Mouse (Mus musculus): ENCODE results near the gene Clec4b1. TPM values are rescaled to one million over a fixed set of nuclear protein-coding genes. Genes with fewer than 3 reads are reported as not detected.
"Not testable (repeated sequence)": the region's sequence is repeated elsewhere in the genome, so short reads cannot be mapped to it uniquely, and the experiment has no call there.

Clec4b1 gene
- total RNA-seq (2015; ENCODE audit: low replicate concordance) (4.8 TPM in 1 of 2 replicates, not detected in the other), total RNA-seq (2017; ENCODE audit: low replicate concordance) (3.5 and 11.5 TPM in 2 replicates)

DNA sequence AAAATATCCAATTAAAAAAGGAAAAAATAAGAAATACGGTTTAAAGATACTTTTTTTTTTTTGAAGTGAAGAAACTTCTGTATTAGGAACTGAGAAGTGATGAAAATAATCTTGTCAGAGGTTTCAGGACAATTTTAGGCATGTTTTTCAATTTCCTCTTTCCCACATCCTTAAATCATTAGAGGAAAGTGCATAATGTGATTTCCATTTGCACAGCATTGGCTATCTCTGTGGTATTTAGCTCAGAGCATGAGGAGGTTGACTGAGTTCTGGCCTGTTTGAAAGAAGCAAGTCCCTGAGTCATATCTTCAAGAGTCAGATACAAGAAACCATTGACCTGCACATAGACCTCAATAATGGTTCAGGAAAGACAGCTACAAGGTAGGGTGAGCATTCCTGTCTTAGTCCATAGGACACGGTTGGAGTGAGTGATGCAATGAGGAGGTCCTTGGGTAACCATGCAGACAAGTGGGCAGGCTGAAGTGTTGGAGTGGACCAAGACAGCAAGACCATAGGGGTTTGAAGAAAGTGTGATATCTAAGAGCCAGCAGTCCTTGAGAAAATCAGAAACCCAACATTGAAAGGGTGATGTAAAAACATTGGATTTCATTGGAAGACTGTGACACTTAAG is at the start of gene Clec4b1:
Gene Clec4b1, plus strand, starts transcription at position 221 of the 631 bp plus-strand sequence.
- no peak for ATAC-seq (replicated peaks; ENCODE audit: low FRiP score, poor library complexity, severe bottlenecking)

DNA sequence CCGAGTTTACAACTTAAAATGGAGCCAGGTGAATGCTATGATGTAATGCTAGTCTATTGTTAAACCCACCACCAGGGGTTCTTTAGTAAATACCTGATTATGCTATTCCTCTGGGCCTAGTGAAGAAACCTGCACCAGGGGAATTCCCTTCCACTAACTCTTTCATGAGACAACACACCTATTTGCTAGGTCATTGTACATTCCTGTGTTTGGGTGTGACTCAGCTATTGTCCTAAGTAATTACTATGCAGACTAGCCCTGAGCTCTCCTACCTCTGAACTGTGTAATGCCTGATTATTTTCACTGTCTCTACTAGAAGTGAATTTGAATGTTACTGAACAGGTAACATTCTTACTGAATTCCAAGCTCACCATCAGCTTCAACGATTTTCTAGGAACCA is 45.1 kb upstream of the Clec4b1 start:
- not testable (repeated sequence) for ATAC-seq (replicated peaks; ENCODE audit: low FRiP score, poor library complexity, severe bottlenecking)

DNA sequence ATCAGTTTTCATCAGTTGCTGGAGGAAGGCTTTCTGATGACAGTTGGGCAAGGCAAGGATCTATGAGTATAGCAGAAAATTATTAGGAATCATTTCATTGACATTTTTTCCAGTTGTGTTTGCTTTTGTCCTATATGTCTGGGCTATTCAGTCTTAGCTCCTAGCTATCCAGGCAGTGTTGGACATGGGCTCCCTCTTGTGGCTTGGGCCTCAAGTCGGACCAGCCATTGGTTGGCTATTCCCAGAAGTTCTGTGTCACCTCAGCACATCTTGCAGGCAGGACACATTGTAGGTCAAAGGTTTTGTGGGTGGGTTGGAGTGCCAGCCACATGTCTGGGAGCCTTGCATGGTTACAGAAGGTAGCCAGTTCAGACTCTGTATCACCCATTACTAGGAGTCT is 44.2 kb upstream of the Clec4b1 start:
- no peak for ATAC-seq (replicated peaks; ENCODE audit: low FRiP score, poor library complexity, severe bottlenecking)

DNA sequence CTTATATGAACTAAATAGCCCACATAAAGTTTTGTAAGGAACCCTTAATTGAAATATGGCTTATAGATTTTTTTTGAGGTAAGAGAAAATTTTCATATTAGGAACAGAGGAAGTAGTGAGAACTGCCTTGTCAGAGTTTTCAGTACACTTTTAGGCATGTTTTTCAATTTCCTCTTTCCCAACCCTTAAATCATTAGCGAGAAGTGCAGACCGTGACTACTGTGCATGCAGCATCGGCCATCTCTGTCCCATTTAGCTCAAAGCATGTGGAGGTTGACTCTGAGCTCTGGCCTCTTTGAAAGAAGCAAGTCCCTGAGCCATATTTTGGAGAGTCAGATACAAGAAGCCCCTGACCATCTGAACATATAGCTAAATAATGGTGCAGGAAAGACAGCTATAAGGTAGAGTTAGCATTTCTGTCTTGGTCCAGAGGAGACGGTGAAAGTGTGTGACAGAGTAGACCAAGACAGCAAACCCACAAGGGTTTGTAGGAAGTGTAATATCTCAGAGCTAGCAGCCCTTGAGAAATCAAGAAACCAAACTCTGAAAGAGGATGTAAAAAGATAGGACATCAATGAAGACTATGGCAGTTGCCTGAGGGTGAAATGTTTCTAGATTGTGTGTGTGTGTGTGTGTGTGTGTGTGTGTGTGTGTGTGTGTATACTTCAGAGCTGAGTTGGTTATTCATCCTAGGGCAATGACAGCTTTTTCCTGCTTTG is 45.5 kb downstream of the Clec4b1 start:
- no peak for ATAC-seq (replicated peaks; ENCODE audit: low FRiP score, poor library complexity, severe bottlenecking)

DNA sequence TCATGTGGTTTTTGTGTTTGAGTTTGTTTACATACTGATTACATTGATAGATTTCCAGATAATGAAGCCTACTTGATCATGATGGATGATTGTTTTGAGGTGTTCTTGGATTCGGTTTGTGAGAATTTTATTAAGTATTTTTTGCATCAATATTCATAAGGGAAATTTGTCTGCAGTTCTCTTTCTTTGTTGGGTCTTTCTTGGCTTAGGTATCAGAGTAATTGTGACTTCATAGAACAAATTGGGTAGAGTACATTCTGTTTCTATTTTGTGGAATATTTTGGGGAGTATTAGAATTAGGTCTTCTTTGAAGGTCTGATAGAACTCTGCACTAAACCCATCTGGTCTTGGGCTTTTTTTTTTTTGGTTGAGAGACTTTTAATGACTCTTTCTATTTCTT is 56.4 kb downstream of the Clec4b1 start, which contains the start of gene Clec4a2:
Gene Clec4a2, plus strand, starts transcription at position 301 of the 400 bp plus-strand sequence.
- ATAC-seq (replicated peaks; ENCODE audit: low FRiP score, poor library complexity, severe bottlenecking): not testable (repeated sequence)

Other genes starting within 250 kb of the Clec4b1 start
- 7.5 and 15.7 TPM in 2 replicates for gene Slc2a3, start 248.3 kb upstream of the Clec4b1 start, total RNA-seq (2015; ENCODE audit: low replicate concordance)
- 19.1 and 19.4 TPM in 2 replicates for gene Slc2a3, start 248.3 kb upstream of the Clec4b1 start, total RNA-seq (2017; ENCODE audit: low replicate concordance)
- 1.3 and 11.5 TPM in 2 replicates for gene Foxj2, start 230.0 kb upstream of the Clec4b1 start, total RNA-seq (2015; ENCODE audit: low replicate concordance)
- gene Foxj2, start 230.0 kb upstream of the Clec4b1 start, total RNA-seq (2017; ENCODE audit: low replicate concordance): 0.70 and 4.4 TPM in 2 replicates
- 0.21 TPM in 1 of 2 replicates, not detected in the other for gene C3ar1, start 193.8 kb upstream of the Clec4b1 start, total RNA-seq (2015; ENCODE audit: low replicate concordance)
- 0.42 and 0.43 TPM in 2 replicates for gene C3ar1, start 193.8 kb upstream of the Clec4b1 start, total RNA-seq (2017; ENCODE audit: low replicate concordance)
- 6.9 and 15.0 TPM in 2 replicates for gene Necap1, start 175.5 kb upstream of the Clec4b1 start, total RNA-seq (2015; ENCODE audit: low replicate concordance)
- gene Necap1, start 175.5 kb upstream of the Clec4b1 start, total RNA-seq (2017; ENCODE audit: low replicate concordance): 6.3 and 16.8 TPM in 2 replicates
- gene Clec4a1, start 128.1 kb upstream of the Clec4b1 start, total RNA-seq (2015; ENCODE audit: low replicate concordance): 35.1 and 68.6 TPM in 2 replicates
- 7.2 and 10.0 TPM in 2 replicates for gene Clec4a1, start 128.1 kb upstream of the Clec4b1 start, total RNA-seq (2017; ENCODE audit: low replicate concordance)
- 25.0 and 26.8 TPM in 2 replicates for gene Clec4a3, start 97.4 kb upstream of the Clec4b1 start, total RNA-seq (2015; ENCODE audit: low replicate concordance)
- gene Clec4a3, start 97.4 kb upstream of the Clec4b1 start, total RNA-seq (2017; ENCODE audit: low replicate concordance): 15.6 and 18.1 TPM in 2 replicates
- gene Clec4a4, start 59.6 kb upstream of the Clec4b1 start, total RNA-seq (2015; ENCODE audit: low replicate concordance): not detected in 2 replicates
- not detected in 2 replicates for gene Clec4a4, start 59.6 kb upstream of the Clec4b1 start, total RNA-seq (2017; ENCODE audit: low replicate concordance)
- 50.2 and 99.0 TPM in 2 replicates for gene Clec4a2, start 56.5 kb downstream of the Clec4b1 start, total RNA-seq (2015; ENCODE audit: low replicate concordance)
- gene Clec4a2, start 56.5 kb downstream of the Clec4b1 start, total RNA-seq (2017; ENCODE audit: low replicate concordance): 21.6 and 51.3 TPM in 2 replicates
- 6.9 TPM in 1 of 2 replicates, not detected in the other for gene Clec4b2, start 122.9 kb downstream of the Clec4b1 start, total RNA-seq (2015; ENCODE audit: low replicate concordance)
- gene Clec4b2, start 122.9 kb downstream of the Clec4b1 start, total RNA-seq (2017; ENCODE audit: low replicate concordance): 5.3 and 6.8 TPM in 2 replicates
- 2.9 TPM in 1 of 2 replicates, not detected in the other for gene Clec4n, start 179.9 kb downstream of the Clec4b1 start, total RNA-seq (2015; ENCODE audit: low replicate concordance)
- gene Clec4n, start 179.9 kb downstream of the Clec4b1 start, total RNA-seq (2017; ENCODE audit: low replicate concordance): 4.5 TPM in 1 of 2 replicates, not detected in the other
- 1.9 and 8.8 TPM in 2 replicates for gene Clec4d, start 212.1 kb downstream of the Clec4b1 start, total RNA-seq (2015; ENCODE audit: low replicate concordance)
- 10.2 and 11.8 TPM in 2 replicates for gene Clec4d, start 212.1 kb downstream of the Clec4b1 start, total RNA-seq (2017; ENCODE audit: low replicate concordance)
- gene Clec4e, start 239.9 kb downstream of the Clec4b1 start, total RNA-seq (2015; ENCODE audit: low replicate concordance): 7.3 and 9.0 TPM in 2 replicates
- 8.1 and 8.5 TPM in 2 replicates for gene Clec4e, start 239.9 kb downstream of the Clec4b1 start, total RNA-seq (2017; ENCODE audit: low replicate concordance)